Mouse (Mus musculus) erythroblast, embryonic 14.5 days (primary cell): ENCODE data around the gene Mars2.

Experiments used
- GATA1 ChIP-seq: IDR thresholded peaks from 2 replicates; pipeline ENCODE4 v1.6.1; 2012; ENCODE audit warnings: low read length, inconsistent platforms, mixed read lengths
- TAL1 ChIP-seq: IDR thresholded peaks from 3 replicates; pipeline ENCODE4 v1.6.1; 2012; ENCODE audit warnings: low read length, inconsistent platforms, mixed read lengths

DNA sequence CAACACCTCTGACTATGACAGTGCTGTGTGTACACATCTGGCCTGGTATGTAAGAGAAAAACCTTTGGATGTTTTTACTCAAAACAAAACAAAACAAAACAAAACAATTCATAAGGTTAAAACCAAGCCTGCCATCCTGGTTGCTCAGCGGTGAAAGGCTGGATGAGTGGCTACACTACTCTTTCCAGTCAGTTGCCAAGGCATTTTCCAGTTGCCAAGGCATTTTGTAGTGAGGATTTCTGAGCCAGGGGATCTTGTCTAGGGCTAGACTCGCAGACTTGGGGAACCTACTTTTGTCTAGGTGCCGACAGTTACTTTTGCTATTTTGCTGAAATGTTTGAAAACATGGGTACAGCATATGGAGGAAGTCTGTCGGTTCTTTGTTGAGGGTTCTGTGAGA is 42.0 kb upstream of the Mars2 start:
- TF ChIP-seq GATA1 (no peak), TAL1 (no peak)
